In the genomic region with DNA sequence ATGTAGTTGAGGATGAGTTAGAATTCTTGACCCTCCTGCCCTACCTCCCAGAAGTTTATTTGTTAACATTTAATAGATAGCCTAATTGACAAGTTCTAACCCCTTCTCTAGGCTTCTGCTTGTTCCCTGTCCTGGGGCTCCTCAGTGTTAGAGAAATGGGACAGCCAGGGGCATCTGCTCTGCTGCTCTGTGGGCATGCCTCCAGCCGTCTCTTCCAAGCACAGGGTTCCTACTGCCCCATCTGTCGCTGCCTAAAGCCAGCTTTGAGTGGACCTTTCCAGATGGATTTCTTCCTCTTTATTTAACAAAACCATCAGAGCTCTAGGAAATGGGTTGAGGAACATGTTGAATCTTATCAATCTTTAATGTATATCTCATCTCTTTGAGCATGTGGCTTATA, we compare ENCODE assay signal across 22 mouse cellular contexts.
DNase-seq lines count a peak whose midpoint lies in the region; ATAC-seq lines count a peak whose summit lies in the region.
"Had no signal": no experiment of that assay in that cellular context is flagged by ENCODE, and none has a peak within 500 bp of the region (broad histone marks: within the 10 kb centered on the region; RNA-seq: fewer than 3 reads in every experiment).

No protein-coding gene starts in this region.

- no peak overlapping the region for H3K4me2 ChIP-seq in liver, embryonic 12.5 days
- H3K4me2 ChIP-seq: heart, embryonic 15.5 days; hindbrain, embryonic 12.5 days; midbrain, embryonic 13.5 days; stomach, embryonic 15.5 days had no signal

- H3K9me3 ChIP-seq in liver, embryonic 12.5 days (replicated peaks): no peaks in the 10 kb centered on the region
- H3K9me3 ChIP-seq: heart, embryonic 10.5 days; heart, embryonic 15.5 days; hindbrain, embryonic 12.5 days; megakaryocyte, embryonic 14.5 days; midbrain, embryonic 13.5 days; stomach, embryonic 15.5 days had no signal

- ATAC-seq in liver, embryonic 12.5 days: no peak
- ATAC-seq: forebrain, embryonic 14.5 days; intestine, embryonic 16.5 days; midbrain, embryonic 13.5 days; Patski had no signal

- no peaks in the 10 kb centered on the region for H3K36me3 ChIP-seq in liver, embryonic 12.5 days
- H3K36me3 ChIP-seq: heart, embryonic 10.5 days; heart, embryonic 15.5 days; hindbrain, embryonic 12.5 days; midbrain, embryonic 13.5 days; stomach, embryonic 15.5 days had no signal

- DNase-seq in layer of hippocampus, postnatal 10 days (ENCODE audit: low spot score in 2 of 2): peak; percentile 46 to 49
- DNase-seq in layer of hippocampus, adult 9-10 months (ENCODE audit: low spot score): no peak
- DNase-seq in cerebellum, adult 11 months: peak; percentile 83
- DNase-seq in cerebellum, adult 9-10 months: peak; percentile 90
- peak; percentile 87 to 89 for DNase-seq in cerebellum, postnatal 36 days
- no peak for DNase-seq in T-cell, adult 2 months (ENCODE audit: low spot score)
- DNase-seq: adrenal gland, postnatal 25 days; gastrocnemius, postnatal 25 days; heart, adult 11 months; kidney, adult 9 months; kidney, postnatal 10 days; lung, postnatal 4 days had no signal

- no peak overlapping the region for H3K9ac ChIP-seq in liver, embryonic 12.5 days
- H3K9ac ChIP-seq: heart, embryonic 15.5 days; hindbrain, embryonic 12.5 days; midbrain, embryonic 13.5 days; stomach, embryonic 15.5 days had no signal

- no peak overlapping the region for H3K27ac ChIP-seq in liver, embryonic 12.5 days
- H3K27ac ChIP-seq: heart, embryonic 10.5 days; heart, embryonic 15.5 days; hindbrain, embryonic 12.5 days; midbrain, embryonic 13.5 days; stomach, embryonic 15.5 days had no signal

- WGBS in liver, embryonic 12.5 days (ENCODE audit: insufficient replicate concordance): 87% methylated on average over 2 of the region's 2 CpGs

- H3K27me3 ChIP-seq in liver, embryonic 12.5 days (replicated peaks): no peaks in the 10 kb centered on the region
- H3K27me3 ChIP-seq: hindbrain, embryonic 12.5 days; midbrain, embryonic 13.5 days; stomach, embryonic 15.5 days had no signal

- no peak overlapping the region for H3K4me3 ChIP-seq in liver, embryonic 12.5 days
- H3K4me3 ChIP-seq: heart, embryonic 10.5 days; heart, embryonic 15.5 days; hindbrain, embryonic 12.5 days; megakaryocyte, embryonic 14.5 days; midbrain, embryonic 13.5 days; stomach, embryonic 15.5 days had no signal

- no peaks in the 10 kb centered on the region for H3K4me1 ChIP-seq in liver, embryonic 12.5 days
- H3K4me1 ChIP-seq: heart, embryonic 15.5 days; hindbrain, embryonic 12.5 days; megakaryocyte, embryonic 14.5 days; midbrain, embryonic 13.5 days; stomach, embryonic 15.5 days had no signal

Comparison
In these comparisons a context has a peak if more than half of its experiments do, and no peak if none do; other contexts are left out.
1. DNase-seq: peak in layer of hippocampus, postnatal 10 days (2 of 2), cerebellum, adult 11 months (single experiment), cerebellum, adult 9-10 months (single experiment) and cerebellum, postnatal 36 days (2 of 2); none in layer of hippocampus, adult 9-10 months (single experiment) and T-cell, adult 2 months (single experiment).